11 mouse cellular contexts compared by ENCODE assay signal in the genomic region with DNA sequence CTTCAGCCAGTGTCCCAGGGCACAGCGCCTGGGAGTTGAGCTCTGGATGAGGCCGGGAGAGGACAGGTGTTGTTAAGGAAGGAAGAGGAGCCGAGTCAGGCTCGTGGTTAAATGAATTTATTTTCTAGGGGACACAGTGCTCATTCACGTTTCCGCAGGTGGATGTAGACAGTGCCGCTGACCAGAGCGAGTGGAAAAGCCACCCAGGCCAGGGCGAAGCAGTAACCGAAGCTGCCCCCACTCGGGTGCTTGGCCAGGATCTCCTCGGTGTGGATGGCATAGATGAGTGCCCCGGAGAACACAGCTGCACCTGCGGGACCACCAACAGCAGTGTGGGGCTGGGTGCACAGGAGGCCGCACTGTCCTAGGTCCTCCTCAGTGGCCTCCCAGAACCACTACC. TPM values are rescaled to one million over a fixed set of nuclear protein-coding genes. Genes with fewer than 3 reads are reported as not detected.
DNase-seq lines count a peak whose midpoint lies in the region; ATAC-seq and TF ChIP-seq lines count a peak whose summit lies in the region.
"Had no signal": no experiment of that assay in that cellular context is flagged by ENCODE, and none has a peak within 500 bp of the region (broad histone marks: within the 10 kb centered on the region; RNA-seq: fewer than 3 reads in every experiment).

No protein-coding gene starts in this region.

- H3K9ac ChIP-seq in kidney, embryonic 15.5 days, result no peak overlapping the region
- H3K9ac ChIP-seq in embryonic facial prominence, embryonic 12.5 days, result peak overlapping the region; percentile 40; the same call in 1 of the 2 replicates
- 0 out of 2 replicates have a peak overlapping the region, but pooled peaks have one; percentile 36 for H3K9ac ChIP-seq in limb, embryonic 14.5 days (ENCODE audit: low read depth, low read length, severe bottlenecking)

- no peak for TF ChIP-seq CTCF in E14TG2a.4 (conservative IDR thresholded peaks at IDR 0.05; ENCODE audit: low read length)

- peaks cover 79% of the 10 kb centered on the region for H3K4me1 ChIP-seq in kidney, embryonic 15.5 days
- H3K4me1 ChIP-seq in E14TG2a.4 (replicated peaks; ENCODE audit: low read depth, low read length), result peaks cover 76% of the 10 kb centered on the region
- peaks cover 55% of the 10 kb centered on the region for H3K4me1 ChIP-seq in embryonic facial prominence, embryonic 12.5 days
- peaks cover 53% of the 10 kb centered on the region for H3K4me1 ChIP-seq in limb, embryonic 14.5 days (ENCODE audit: control insufficient read depth, insufficient read depth, low read length)

- no peak for TF ChIP-seq POLR2A in limb, embryonic 14.5 days (IDR thresholded peaks at IDR 0.05; ENCODE audit: borderline replicate concordance, extremely low read depth, insufficient read depth, insufficient read length)

- H3K27ac ChIP-seq in kidney, embryonic 15.5 days, result peak overlapping the region; percentile 93
- peak overlapping the region; percentile 94 for H3K27ac ChIP-seq in embryonic facial prominence, embryonic 12.5 days
- H3K27ac ChIP-seq in limb, embryonic 14.5 days (replicated peaks; ENCODE audit: low read depth, low read length), result peak overlapping the region; percentile 84

- peak overlapping the region; percentile 56 for H3K4me2 ChIP-seq in kidney, embryonic 15.5 days
- H3K4me2 ChIP-seq in embryonic facial prominence, embryonic 12.5 days (replicated peaks), result 0 out of 2 replicates have a peak overlapping the region, but pooled peaks have one; percentile 52
- H3K4me2 ChIP-seq in limb, embryonic 14.5 days (replicated peaks; ENCODE audit: low read depth, low read length, severe bottlenecking), result peak overlapping the region; percentile 77; the same call in 1 of the 2 replicates

- no peaks in the 10 kb centered on the region for H3K27me3 ChIP-seq in kidney, embryonic 15.5 days
- H3K27me3 ChIP-seq in E14TG2a.4 (ENCODE audit: insufficient read depth, low read length), result peaks cover 7% of the 10 kb centered on the region; the same call in 1 of the 2 replicates
- no peaks in the 10 kb centered on the region for H3K27me3 ChIP-seq in embryonic facial prominence, embryonic 12.5 days
- H3K27me3 ChIP-seq in limb, embryonic 14.5 days (ENCODE audit: control insufficient read depth, insufficient read depth, low read length), result no peaks in the 10 kb centered on the region

- H3K4me3 ChIP-seq in kidney, embryonic 15.5 days (replicated peaks), result no peak overlapping the region
- peak overlapping the region; percentile 62 for H3K4me3 ChIP-seq in E14TG2a.4 (replicated peaks; ENCODE audit: low read length)
- no peak overlapping the region for H3K4me3 ChIP-seq in embryonic facial prominence, embryonic 12.5 days
- no peak overlapping the region for H3K4me3 ChIP-seq in limb, embryonic 14.5 days (replicated peaks; ENCODE audit: low read length)

- no peaks in the 10 kb centered on the region for H3K9me3 ChIP-seq in kidney, embryonic 15.5 days (replicated peaks)
- no peaks in the 10 kb centered on the region for H3K9me3 ChIP-seq in E14TG2a.4 (ENCODE audit: low read length)
- no peaks in the 10 kb centered on the region for H3K9me3 ChIP-seq in embryonic facial prominence, embryonic 12.5 days
- H3K9me3 ChIP-seq in limb, embryonic 14.5 days (ENCODE audit: control insufficient read depth, low read length), result no peaks in the 10 kb centered on the region
- H3K9me3 ChIP-seq: G1E had no signal

- ATAC-seq in kidney, embryonic 15.5 days (replicated peaks; ENCODE audit: low FRiP score), result no peak
- no peak for ATAC-seq in embryonic facial prominence, embryonic 12.5 days (ENCODE audit: insufficient number of reproducible peaks, insufficient read depth, low FRiP score, low TSS enrichment)
- ATAC-seq in limb, embryonic 14.5 days (ENCODE audit: low FRiP score, low read depth), result no peak
- ATAC-seq in erythroblast, adult 5-6 weeks (replicated peaks; ENCODE audit: low FRiP score, poor library complexity, severe bottlenecking), result no peak

- DNase-seq in kidney, postnatal 25 days, result no peak
- DNase-seq in limb, embryonic 14.5 days (ENCODE audit: low spot score), result no peak
- no peak for DNase-seq in spleen, postnatal 10 days (ENCODE audit: low spot score in 2 of 2)
- DNase-seq in T-cell, adult 2 months (ENCODE audit: low spot score), result no peak
- DNase-seq: cerebellum, adult 8-10 months had no signal

- H3K36me3 ChIP-seq in kidney, embryonic 15.5 days, result no peaks in the 10 kb centered on the region
- peaks cover 27% of the 10 kb centered on the region for H3K36me3 ChIP-seq in E14TG2a.4 (ENCODE audit: insufficient read depth, low read length)
- H3K36me3 ChIP-seq in embryonic facial prominence, embryonic 12.5 days, result peaks cover 3% of the 10 kb centered on the region; the same call in 1 of the 2 replicates
- peaks cover 12% of the 10 kb centered on the region; the same call in 1 of the 2 replicates for H3K36me3 ChIP-seq in limb, embryonic 14.5 days (ENCODE audit: control insufficient read depth, insufficient read depth, low read length)

- WGBS in kidney, embryonic 15.5 days, result 73% methylated on average over 15 of the region's 15 CpGs
- WGBS in embryonic facial prominence, embryonic 12.5 days, result 85% methylated on average over 15 of the region's 15 CpGs
- 88% methylated on average over 14 of the region's 15 CpGs for WGBS in limb, embryonic 14.5 days

RNA-seq across cellular contexts. Expression of a gene that starts 3.3 kb away (rescaled TPM):
- 164 and 194 TPM in 2 replicates for polyA plus RNA-seq in kidney, embryonic 15.5 days (2015; fragmentation: Nextera tagmentation; extraction: Ambion mirVana)
- polyA plus RNA-seq in embryonic facial prominence, embryonic 12.5 days (2016; fragmentation: Nextera tagmentation; extraction: Ambion mirVana), result 78.5 and 84.9 TPM in 2 replicates
- 201 and 274 TPM in 2 replicates for polyA plus RNA-seq in limb, embryonic 14.5 days (2012; rRNA removed)
- polyA plus RNA-seq in limb, embryonic 14.5 days (2014; fragmentation: Nextera tagmentation; extraction: Ambion mirVana), result 318 and 324 TPM in 2 replicates
- total RNA-seq in erythroblast, adult 5-6 weeks (2015; ENCODE audit: low replicate concordance), result 56.4 and 143 TPM in 2 replicates
- total RNA-seq in erythroblast, adult 5-6 weeks (2017; ENCODE audit: low replicate concordance), result 48.2 and 77.1 TPM in 2 replicates

RNA-seq across cellular contexts. Expression of a gene that starts 5.9 kb away (rescaled TPM):
- polyA plus RNA-seq in kidney, embryonic 15.5 days (2015; fragmentation: Nextera tagmentation; extraction: Ambion mirVana), result 10.8 and 12.2 TPM in 2 replicates
- polyA plus RNA-seq in embryonic facial prominence, embryonic 12.5 days (2016; fragmentation: Nextera tagmentation; extraction: Ambion mirVana), result 3.8 and 4.2 TPM in 2 replicates
- 7.1 and 7.9 TPM in 2 replicates for polyA plus RNA-seq in limb, embryonic 14.5 days (2012; rRNA removed)
- polyA plus RNA-seq in limb, embryonic 14.5 days (2014; fragmentation: Nextera tagmentation; extraction: Ambion mirVana), result 2.5 and 3.1 TPM in 2 replicates
- 2.5 TPM in 1 of 2 replicates, not detected in the other for total RNA-seq in erythroblast, adult 5-6 weeks (2015; ENCODE audit: low replicate concordance)
- 0.51 and 2.0 TPM in 2 replicates for total RNA-seq in erythroblast, adult 5-6 weeks (2017; ENCODE audit: low replicate concordance)

RNA-seq across cellular contexts. Expression of a gene that starts 21.2 kb away (rescaled TPM):
- 6.2 and 6.5 TPM in 2 replicates for polyA plus RNA-seq in kidney, embryonic 15.5 days (2015; fragmentation: Nextera tagmentation; extraction: Ambion mirVana)
- 5.7 and 6.5 TPM in 2 replicates for polyA plus RNA-seq in embryonic facial prominence, embryonic 12.5 days (2016; fragmentation: Nextera tagmentation; extraction: Ambion mirVana)
- polyA plus RNA-seq in limb, embryonic 14.5 days (2012; rRNA removed), result 17.1 and 22.7 TPM in 2 replicates
- polyA plus RNA-seq in limb, embryonic 14.5 days (2014; fragmentation: Nextera tagmentation; extraction: Ambion mirVana), result 3.5 and 4.7 TPM in 2 replicates
- total RNA-seq in erythroblast, adult 5-6 weeks (2015; ENCODE audit: low replicate concordance), result 1.3 TPM in 1 of 2 replicates, not detected in the other
- 0.26 and 3.8 TPM in 2 replicates for total RNA-seq in erythroblast, adult 5-6 weeks (2017; ENCODE audit: low replicate concordance)

RNA-seq across cellular contexts. Expression of a gene that starts 21.4 kb away (rescaled TPM):
- polyA plus RNA-seq in kidney, embryonic 15.5 days (2015; fragmentation: Nextera tagmentation; extraction: Ambion mirVana), result 0.93 and 1.1 TPM in 2 replicates
- polyA plus RNA-seq in embryonic facial prominence, embryonic 12.5 days (2016; fragmentation: Nextera tagmentation; extraction: Ambion mirVana), result 0.33 and 0.82 TPM in 2 replicates
- polyA plus RNA-seq in limb, embryonic 14.5 days (2012; rRNA removed), result 0.49 and 0.83 TPM in 2 replicates
- 0.53 and 0.99 TPM in 2 replicates for polyA plus RNA-seq in limb, embryonic 14.5 days (2014; fragmentation: Nextera tagmentation; extraction: Ambion mirVana)
- total RNA-seq in erythroblast, adult 5-6 weeks (2015; ENCODE audit: low replicate concordance), result 4.0 TPM in 1 of 2 replicates, not detected in the other
- not detected in 2 replicates for total RNA-seq in erythroblast, adult 5-6 weeks (2017; ENCODE audit: low replicate concordance)
- total RNA-seq: neutrophil, adult 5-6 weeks had no signal

RNA-seq across cellular contexts. Expression of a gene that starts 39.7 kb away (rescaled TPM):
- 0.42 and 0.47 TPM in 2 replicates for polyA plus RNA-seq in kidney, embryonic 15.5 days (2015; fragmentation: Nextera tagmentation; extraction: Ambion mirVana)
- 0.56 and 0.64 TPM in 2 replicates for polyA plus RNA-seq in embryonic facial prominence, embryonic 12.5 days (2016; fragmentation: Nextera tagmentation; extraction: Ambion mirVana)
- polyA plus RNA-seq in limb, embryonic 14.5 days (2012; rRNA removed), result 4.9 and 7.4 TPM in 2 replicates
- polyA plus RNA-seq in limb, embryonic 14.5 days (2014; fragmentation: Nextera tagmentation; extraction: Ambion mirVana), result 0.59 and 0.61 TPM in 2 replicates
- total RNA-seq in erythroblast, adult 5-6 weeks (2015; ENCODE audit: low replicate concordance), result not detected in 2 replicates
- 0.28 TPM in 1 of 2 replicates, not detected in the other for total RNA-seq in erythroblast, adult 5-6 weeks (2017; ENCODE audit: low replicate concordance)
- total RNA-seq: neutrophil, adult 5-6 weeks had no signal
